Mouse (Mus musculus): ENCODE data around the gene Tmcc3. TPM values are rescaled to one million over a fixed set of nuclear protein-coding genes. Genes with fewer than 3 reads are reported as not detected.

The Tmcc3 gene
- polyA plus RNA-seq, 1 experiment: 6.2 TPM

DNA sequence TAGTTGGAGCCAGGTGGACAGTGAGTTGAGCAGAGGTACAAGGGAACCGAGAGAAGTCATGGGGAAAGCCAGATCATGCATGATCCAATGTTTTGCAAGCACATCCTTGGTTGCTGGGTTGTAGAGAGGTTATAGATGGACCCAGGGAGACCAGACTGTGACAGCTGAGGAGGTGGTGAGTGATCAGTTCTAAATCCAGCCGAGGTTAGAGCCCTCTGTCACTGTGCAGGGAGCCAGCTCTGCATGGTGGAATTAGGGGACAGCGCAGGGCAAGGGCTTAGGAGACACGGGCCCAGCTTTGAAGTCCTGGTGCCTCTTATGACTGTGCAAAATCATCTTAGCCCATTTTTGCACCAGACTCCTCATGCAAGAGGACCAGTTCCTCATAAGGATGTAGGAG lies 228.5 kb downstream of the Tmcc3 start:
- Histone ChIP-seq H3K36me3 (ENCODE audit: control insufficient read depth, insufficient read depth, low read length) (no peaks in the 10 kb centered on the region), H3K4me3 (ENCODE audit: extremely low read depth, insufficient read depth, insufficient read length) (no peak overlapping the region), H3K4me1 (ENCODE audit: control insufficient read depth, insufficient read depth, insufficient read length) (no peaks in the 10 kb centered on the region), H3K27me3 (ENCODE audit: control insufficient read depth, insufficient read depth, low read length) (no peaks in the 10 kb centered on the region), H3K27ac (ENCODE audit: insufficient read depth, low read length) (no peak overlapping the region)
- WGBS: 78% methylated on average over 4 of the region's 4 CpGs
- no peak for TF ChIP-seq CTCF (IDR thresholded peaks at IDR 0.05; ENCODE audit: extremely low read depth, insufficient read depth, insufficient read length, insufficient replicate concordance)
- TF ChIP-seq POLR2A (IDR thresholded peaks at IDR 0.05; ENCODE audit: low read depth, low read length): no peak
- DNase-seq (ENCODE audit: low read depth in 1 of 2, low spot score in 2 of 2): no peak

DNA sequence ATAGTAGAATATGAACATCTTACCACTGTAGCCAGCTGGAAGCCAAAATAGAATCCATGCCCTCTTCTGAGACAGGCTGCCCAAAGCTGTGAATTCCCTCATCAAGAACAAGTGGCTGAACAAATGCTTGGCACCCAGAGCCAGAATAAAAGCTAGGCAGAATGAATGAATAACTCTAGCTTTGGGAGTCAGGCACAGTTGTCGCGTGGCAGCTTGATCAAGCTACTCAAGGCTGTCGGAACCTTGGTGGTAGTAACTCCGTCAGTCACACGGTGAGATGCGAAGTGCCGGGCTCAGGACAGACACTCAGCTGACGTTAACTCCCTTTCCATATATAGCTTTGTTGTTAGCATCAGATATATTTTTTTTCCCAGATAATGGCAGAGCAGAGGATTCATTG lies 232.2 kb downstream of the Tmcc3 start:
- Histone ChIP-seq H3K4me3 (ENCODE audit: extremely low read depth, insufficient read depth, insufficient read length) (no peak overlapping the region), H3K36me3 (ENCODE audit: control insufficient read depth, insufficient read depth, low read length) (no peaks in the 10 kb centered on the region), H3K27ac (ENCODE audit: insufficient read depth, low read length) (no peak overlapping the region), H3K27me3 (ENCODE audit: control insufficient read depth, insufficient read depth, low read length) (no peaks in the 10 kb centered on the region), H3K4me1 (ENCODE audit: control insufficient read depth, insufficient read depth, insufficient read length) (no peaks in the 10 kb centered on the region)
- 94% methylated on average over 8 of the region's 8 CpGs for WGBS
- DNase-seq (ENCODE audit: low read depth in 1 of 2, low spot score in 2 of 2): no peak
- no peak for TF ChIP-seq CTCF (IDR thresholded peaks at IDR 0.05; ENCODE audit: extremely low read depth, insufficient read depth, insufficient read length, insufficient replicate concordance)
- TF ChIP-seq POLR2A (IDR thresholded peaks at IDR 0.05; ENCODE audit: low read depth, low read length): no peak

GRCm38 (mm10) chr10:94544803-94545202 lies 233.1 kb downstream of the Tmcc3 start:
- no peaks in the 10 kb centered on the region for H3K4me1 ChIP-seq (ENCODE audit: control insufficient read depth, insufficient read depth, insufficient read length)
- no peak overlapping the region for H3K27ac ChIP-seq (ENCODE audit: insufficient read depth, low read length)
- TF ChIP-seq POLR2A (IDR thresholded peaks at IDR 0.05; ENCODE audit: low read depth, low read length): no peak
- TF ChIP-seq CTCF (IDR thresholded peaks at IDR 0.05; ENCODE audit: extremely low read depth, insufficient read depth, insufficient read length, insufficient replicate concordance): no peak
- no peak for DNase-seq (ENCODE audit: low read depth in 1 of 2, low spot score in 2 of 2)
- H3K4me3 ChIP-seq (ENCODE audit: extremely low read depth, insufficient read depth, insufficient read length): no peak overlapping the region
- 82% methylated on average over 8 of the region's 8 CpGs for WGBS
- H3K27me3 ChIP-seq (ENCODE audit: control insufficient read depth, insufficient read depth, low read length): no peaks in the 10 kb centered on the region
- H3K36me3 ChIP-seq (ENCODE audit: control insufficient read depth, insufficient read depth, low read length): no peaks in the 10 kb centered on the region

- Histone ChIP-seq H3K4me3 (ENCODE audit: extremely low read depth, insufficient read depth, insufficient read length) (peak overlapping the region; percentile 56), H3K27me3 (ENCODE audit: control insufficient read depth, insufficient read depth, low read length) (no peaks in the 10 kb centered on the region), H3K36me3 (ENCODE audit: control insufficient read depth, insufficient read depth, low read length) (no peaks in the 10 kb centered on the region), H3K4me1 (ENCODE audit: control insufficient read depth, insufficient read depth, insufficient read length) (no peaks in the 10 kb centered on the region), H3K27ac (ENCODE audit: insufficient read depth, low read length) (peak overlapping the region; percentile 71)
- WGBS: 6% methylated on average over 21 of the region's 21 CpGs
- no peak for TF ChIP-seq CTCF (IDR thresholded peaks at IDR 0.05; ENCODE audit: extremely low read depth, insufficient read depth, insufficient read length, insufficient replicate concordance)
- TF ChIP-seq POLR2A (IDR thresholded peaks at IDR 0.05; ENCODE audit: low read depth, low read length): no peak
- DNase-seq (ENCODE audit: low read depth in 1 of 2, low spot score in 2 of 2): peak; percentile 48 to 56
Measured at GRCm38 (mm10) chr10:94545259-94546019, 233.7 kb downstream of the Tmcc3 start.

DNA sequence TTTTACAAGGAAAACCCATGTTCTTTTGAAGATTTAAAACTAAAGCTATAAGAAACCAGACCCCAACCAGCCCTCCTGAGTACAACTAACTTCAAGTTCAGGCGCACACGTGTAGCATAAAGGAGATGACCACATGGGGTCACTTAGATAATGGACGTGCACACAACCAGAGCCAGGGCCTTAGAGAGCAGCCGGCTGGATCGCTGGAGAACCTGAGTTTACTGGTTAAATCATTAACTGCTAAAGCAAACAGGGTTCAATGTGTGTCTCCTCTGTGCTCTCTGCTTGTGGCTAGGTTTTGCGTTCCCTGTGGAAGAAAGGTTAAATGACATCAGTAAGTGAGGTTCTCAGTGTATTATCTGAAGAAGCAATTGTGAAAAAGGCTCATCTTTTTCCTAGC lies 234.9 kb downstream of the Tmcc3 start:
- no peaks in the 10 kb centered on the region for H3K27me3 ChIP-seq (ENCODE audit: control insufficient read depth, insufficient read depth, low read length)
- no peak for DNase-seq (ENCODE audit: low read depth in 1 of 2, low spot score in 2 of 2)
- TF ChIP-seq POLR2A (IDR thresholded peaks at IDR 0.05; ENCODE audit: low read depth, low read length): no peak
- TF ChIP-seq CTCF (IDR thresholded peaks at IDR 0.05; ENCODE audit: extremely low read depth, insufficient read depth, insufficient read length, insufficient replicate concordance): no peak
- 95% methylated on average over 6 of the region's 6 CpGs for WGBS
- no peaks in the 10 kb centered on the region for H3K36me3 ChIP-seq (ENCODE audit: control insufficient read depth, insufficient read depth, low read length)
- peaks cover 5% of the 10 kb centered on the region; the same call in 1 of the 2 replicates for H3K4me1 ChIP-seq (ENCODE audit: control insufficient read depth, insufficient read depth, insufficient read length)
- no peak overlapping the region for H3K4me3 ChIP-seq (ENCODE audit: extremely low read depth, insufficient read depth, insufficient read length)
- no peak overlapping the region for H3K27ac ChIP-seq (ENCODE audit: insufficient read depth, low read length)

GRCm38 (mm10) chr10:94549511-94550232 lies 237.9 kb downstream of the Tmcc3 start:
- peaks cover 9% of the 10 kb centered on the region for H3K4me1 ChIP-seq (ENCODE audit: control insufficient read depth, insufficient read depth, insufficient read length)
- 92% methylated on average over 4 of the region's 4 CpGs for WGBS
- H3K36me3 ChIP-seq (ENCODE audit: control insufficient read depth, insufficient read depth, low read length): no peaks in the 10 kb centered on the region
- no peak overlapping the region for H3K27ac ChIP-seq (ENCODE audit: insufficient read depth, low read length)
- H3K27me3 ChIP-seq (ENCODE audit: control insufficient read depth, insufficient read depth, low read length): no peaks in the 10 kb centered on the region
- no peak for TF ChIP-seq CTCF (IDR thresholded peaks at IDR 0.05; ENCODE audit: extremely low read depth, insufficient read depth, insufficient read length, insufficient replicate concordance)
- TF ChIP-seq POLR2A (IDR thresholded peaks at IDR 0.05; ENCODE audit: low read depth, low read length): no peak
- no peak for DNase-seq (ENCODE audit: low read depth in 1 of 2, low spot score in 2 of 2)
- H3K4me3 ChIP-seq (ENCODE audit: extremely low read depth, insufficient read depth, insufficient read length): no peak overlapping the region

GRCm38 (mm10) chr10:94550649-94551048 lies 238.9 kb downstream of the Tmcc3 start:
- Histone ChIP-seq H3K27me3 (ENCODE audit: control insufficient read depth, insufficient read depth, low read length) (no peaks in the 10 kb centered on the region), H3K36me3 (ENCODE audit: control insufficient read depth, insufficient read depth, low read length) (no peaks in the 10 kb centered on the region), H3K27ac (ENCODE audit: insufficient read depth, low read length) (no peak overlapping the region), H3K4me3 (ENCODE audit: extremely low read depth, insufficient read depth, insufficient read length) (no peak overlapping the region), H3K4me1 (ENCODE audit: control insufficient read depth, insufficient read depth, insufficient read length) (peaks cover 9% of the 10 kb centered on the region)
- TF ChIP-seq CTCF (IDR thresholded peaks at IDR 0.05; ENCODE audit: extremely low read depth, insufficient read depth, insufficient read length, insufficient replicate concordance) (no peak), POLR2A (IDR thresholded peaks at IDR 0.05; ENCODE audit: low read depth, low read length) (no peak)
- 86% methylated on average over 9 of the region's 9 CpGs for WGBS
- no peak for DNase-seq (ENCODE audit: low read depth in 1 of 2, low spot score in 2 of 2)
